Mouse (Mus musculus): ENCODE data around the gene Sema3c. TPM values are rescaled to one million over a fixed set of nuclear protein-coding genes. Genes with fewer than 3 reads are reported as not detected.

Gene Sema3c
- total RNA-seq, 2 experiments from 2014 or later, result not detected

DNA sequence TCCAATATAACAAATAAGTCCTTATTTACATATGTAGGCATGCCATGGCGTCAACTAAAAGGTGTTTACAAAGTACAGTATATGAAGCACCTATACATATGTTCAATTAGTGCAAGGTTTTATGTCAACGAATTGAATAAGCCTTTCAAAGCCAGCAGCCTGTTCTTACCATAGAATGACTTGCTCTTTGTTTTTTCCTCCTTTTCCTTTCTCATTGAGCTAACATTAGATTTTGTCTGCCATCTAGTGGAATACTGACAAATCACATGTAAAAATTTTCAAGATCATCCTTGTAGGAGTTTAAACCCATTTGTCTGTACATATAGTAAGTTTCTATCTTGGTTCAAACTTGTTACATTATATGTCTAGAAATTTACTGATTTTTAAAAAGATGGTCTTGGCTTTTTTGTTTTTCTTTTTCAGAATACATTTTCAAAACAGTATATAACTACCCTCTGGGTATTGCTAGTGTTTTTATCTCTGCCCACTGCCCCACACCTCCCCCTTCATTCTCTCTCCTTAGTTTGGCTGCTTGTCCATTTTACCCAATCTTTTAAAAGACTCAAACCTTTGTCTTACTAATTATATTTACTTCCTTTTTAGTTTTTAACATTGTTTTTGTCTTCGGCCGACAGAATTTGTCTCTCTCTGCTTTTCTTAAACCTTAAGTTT is 192.1 kb downstream of the Sema3c start:
- no peak; the same call in 1 of the 2 replicates for ATAC-seq (replicated peaks; ENCODE audit: poor library complexity, severe bottlenecking)

DNA sequence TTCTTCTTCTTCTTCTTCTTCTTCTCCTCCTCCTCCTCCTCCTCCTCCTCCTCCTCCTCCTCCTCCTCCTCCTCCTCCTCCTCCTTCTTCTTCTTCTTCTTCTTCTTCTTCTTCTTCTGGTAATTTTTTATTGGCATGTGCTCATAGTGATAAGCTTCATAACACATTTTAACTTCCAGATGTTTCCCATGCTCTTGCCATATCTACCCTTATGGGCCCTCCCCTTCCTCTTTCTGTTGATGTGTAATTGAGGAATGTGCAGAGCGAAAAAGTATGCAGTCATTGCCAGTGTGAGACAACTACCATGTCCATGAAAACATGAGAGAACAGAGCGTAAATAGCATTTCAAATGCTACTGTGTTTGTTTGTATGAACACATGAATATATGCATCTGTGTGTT is 196.2 kb downstream of the Sema3c start:
- ATAC-seq (replicated peaks; ENCODE audit: poor library complexity, severe bottlenecking), result no peak

DNA sequence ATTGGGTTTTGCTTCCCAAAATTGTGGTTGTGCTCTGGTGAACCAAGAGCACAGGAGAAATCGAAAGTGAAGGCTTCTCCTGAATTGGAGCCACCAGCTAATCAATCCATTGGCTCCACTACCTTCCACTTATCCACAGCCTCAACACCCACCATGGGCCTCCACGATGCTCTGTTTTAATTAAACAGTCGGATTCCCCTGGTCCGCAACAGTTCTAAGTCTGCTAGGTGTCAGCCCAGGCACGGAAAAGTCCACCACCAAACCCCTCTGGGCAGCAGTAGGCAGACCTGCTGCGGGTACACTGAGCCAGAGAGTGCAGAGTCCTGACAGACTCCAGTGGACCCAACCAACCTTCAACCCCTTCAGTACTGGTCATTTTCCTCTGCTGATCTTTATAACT is 202.5 kb downstream of the Sema3c start:
- peak; percentile 42; the same call in 1 of the 2 replicates for ATAC-seq (replicated peaks; ENCODE audit: poor library complexity, severe bottlenecking)

Other genes with a start within 250 kb of the Sema3c start
- not detected in 2 replicates for gene Speer4f2, start 201.1 kb upstream of the Sema3c start, total RNA-seq (2014; fragmentation: Nextera tagmentation)
- gene Speer4f2, start 201.1 kb upstream of the Sema3c start, total RNA-seq (2017), result not detected in 2 replicates
- gene Speer4f1, start 98.2 kb upstream of the Sema3c start, total RNA-seq (2014; fragmentation: Nextera tagmentation), result not detected in 2 replicates
- gene Speer4f1, start 98.2 kb upstream of the Sema3c start, total RNA-seq (2017), result not detected in 2 replicates

Data from granulocyte monocyte progenitor cell, adult 5-6 weeks (primary cell).